Mouse (Mus musculus) testis, adult 2 months (tissue): Measurements from ENCODE around the gene Nek9.

Experiments used
- CTCF ChIP-seq: fragments of 200-500 bp; IDR thresholded peaks from 2 replicates; pipeline ENCODE4 v1.5.1; 2012; ENCODE audit warnings: low read depth, mild to moderate bottlenecking, inconsistent platforms, low read length, moderate library complexity; ENCODE audit not compliant: control insufficient read depth, insufficient read depth, insufficient replicate concordance
- POLR2A ChIP-seq: fragments of 200-500 bp; IDR thresholded peaks from 2 replicates; pipeline ENCODE4 v1.6.1; 2012; ENCODE audit warnings: low read depth, mild to moderate bottlenecking, inconsistent platforms, low read length, moderate library complexity; ENCODE audit not compliant: control insufficient read depth

- TF ChIP-seq CTCF (peak; percentile 72; the same call in 1 of the 2 replicates), POLR2A (no peak)
Observed at GRCm38 (mm10) chr12:85305247-85305892, 33.8 kb downstream of the Nek9 start.
